Comparison of ENCODE assay signal across 16 mouse cellular contexts in the genomic region with DNA sequence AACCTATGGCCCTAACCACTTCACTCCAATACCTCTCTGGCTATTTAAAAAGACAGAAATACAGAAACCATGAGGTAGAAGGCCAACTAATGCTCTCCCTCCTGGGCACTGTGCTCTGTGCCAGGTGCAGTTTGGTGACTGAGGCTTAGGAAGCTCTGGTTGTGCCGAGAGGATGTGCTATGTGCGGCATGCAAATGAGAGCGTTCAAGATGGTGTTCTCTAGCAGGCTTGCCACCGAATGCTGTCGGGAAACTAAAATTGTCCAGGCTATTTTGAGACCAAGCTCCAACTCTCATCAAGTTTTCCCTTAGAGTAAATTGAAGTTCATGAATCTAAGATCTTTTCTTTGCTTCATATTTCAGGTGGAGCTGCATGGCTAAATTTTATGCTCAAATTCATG.
A peak's percentile ranks its signal among the peaks of the same experiment; 100 is the strongest.
DNase-seq lines count a peak whose midpoint lies in the region; ATAC-seq and TF ChIP-seq lines count a peak whose summit lies in the region.
"Had no signal": no experiment of that assay in that cellular context is flagged by ENCODE, and none has a peak within 500 bp of the region (broad histone marks: within the 10 kb centered on the region; RNA-seq: fewer than 3 reads in every experiment).

No protein-coding gene starts in this region.

- no peaks in the 10 kb centered on the region for H3K27me3 ChIP-seq in hindbrain, embryonic 10.5 days (ENCODE audit: insufficient read depth, poor library complexity, severe bottlenecking)
- H3K27me3 ChIP-seq: midbrain, embryonic 12.5 days had no signal

- no peak overlapping the region for H3K4me3 ChIP-seq in layer of hippocampus, adult 2 months
- no peak overlapping the region for H3K4me3 ChIP-seq in hindbrain, embryonic 10.5 days
- H3K4me3 ChIP-seq: midbrain, embryonic 12.5 days had no signal

- H3K4me1 ChIP-seq in hindbrain, embryonic 10.5 days (replicated peaks) = peaks cover 7% of the 10 kb centered on the region

- WGBS in hindbrain, embryonic 10.5 days = 85% methylated on average over 5 of the region's 5 CpGs

- TF ChIP-seq CTCF in layer of hippocampus, adult 2 months (conservative IDR thresholded peaks at IDR 0.05) = no peak

- no peaks in the 10 kb centered on the region for H3K9me3 ChIP-seq in hindbrain, embryonic 10.5 days
- H3K9me3 ChIP-seq: midbrain, embryonic 12.5 days had no signal

- ATAC-seq in megakaryocyte progenitor cell, adult 5-6 weeks (replicated peaks; ENCODE audit: poor library complexity) = no peak
- ATAC-seq: inflammation-experienced regulatory T-cells, adult 6 months had no signal

- peak; percentile 48 for DNase-seq in cerebellum, adult 9-10 months
- no peak for DNase-seq in cerebellum, adult 11 months
- DNase-seq in layer of hippocampus, adult 2 months (ENCODE audit: low spot score in 2 of 2) = peak in 1 of 2 experiments; percentile 59
- DNase-seq in layer of hippocampus, postnatal 10 days (ENCODE audit: low spot score in 2 of 2) = no peak
- DNase-seq in left cerebral cortex, adult 18-20 months (ENCODE audit: low spot score in 2 of 2) = peak; percentile 63 to 74
- peak; percentile 29 for DNase-seq in right cerebral cortex, postnatal 14 days
- no peak for DNase-seq in hindbrain, embryonic 10.5 days (ENCODE audit: low spot score)
- DNase-seq: adrenal gland, postnatal 36 days; cerebellum, postnatal 25 days; lung, adult 2 months; lung, postnatal 4 days; thymus, postnatal 36 days had no signal

- H3K27ac ChIP-seq in layer of hippocampus, adult 2 months = peak overlapping the region; percentile 56
- H3K27ac ChIP-seq in hindbrain, embryonic 10.5 days = no peak overlapping the region
- H3K27ac ChIP-seq: midbrain, embryonic 12.5 days; stomach, postnatal 0 days had no signal

- no peaks in the 10 kb centered on the region for H3K36me3 ChIP-seq in hindbrain, embryonic 10.5 days
- H3K36me3 ChIP-seq: midbrain, embryonic 12.5 days had no signal

Comparison
In these comparisons a context has a peak if more than half of its experiments do, and no peak if none do; other contexts are left out.
1. DNase-seq: peak in cerebellum, adult 9-10 months (single experiment), left cerebral cortex, adult 18-20 months (2 of 2) and right cerebral cortex, postnatal 14 days (single experiment); none in cerebellum, adult 11 months (single experiment), layer of hippocampus, postnatal 10 days (0 of 2) and hindbrain, embryonic 10.5 days (single experiment).